Mouse (Mus musculus): ENCODE results near the gene Tmem50b. TPM values are rescaled to one million over a fixed set of nuclear protein-coding genes. Genes with fewer than 3 reads are reported as not detected.
"Not testable (repeated sequence)": the region's sequence is repeated elsewhere in the genome, so short reads cannot be mapped to it uniquely, and the experiment has no call there.

Gene Tmem50b
- polyA plus RNA-seq, 1 experiment from 2014 or later = 60.5 TPM

DNA sequence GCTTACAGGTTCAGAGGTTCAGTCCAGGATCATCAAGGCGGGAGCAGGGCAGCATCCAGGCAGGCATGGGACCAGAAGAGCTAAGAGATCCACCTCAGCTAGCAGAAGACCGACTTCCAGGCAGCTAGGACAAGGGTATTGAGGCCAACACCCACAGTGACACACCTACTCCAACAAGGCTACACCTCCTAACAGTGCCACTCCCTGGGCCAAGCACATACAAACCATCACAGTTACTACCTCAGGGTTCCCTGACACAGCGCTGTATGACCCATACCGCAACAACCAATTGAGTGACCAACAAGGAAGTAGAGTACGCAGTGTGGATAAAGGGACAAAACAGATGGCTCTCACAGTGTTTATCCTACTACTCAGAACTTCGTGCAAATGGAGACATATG, 61.2 kb downstream of the Tmem50b start:
- Histone ChIP-seq H3K4me1 (ENCODE audit: control insufficient read depth, insufficient read depth, low read length) (peaks cover 22% of the 10 kb centered on the region), H3K27ac (ENCODE audit: low read depth, low read length) (no peak overlapping the region)
- 90% methylated on average over 6 of the region's 6 CpGs for WGBS (ENCODE audit: insufficient replicate concordance)

DNA sequence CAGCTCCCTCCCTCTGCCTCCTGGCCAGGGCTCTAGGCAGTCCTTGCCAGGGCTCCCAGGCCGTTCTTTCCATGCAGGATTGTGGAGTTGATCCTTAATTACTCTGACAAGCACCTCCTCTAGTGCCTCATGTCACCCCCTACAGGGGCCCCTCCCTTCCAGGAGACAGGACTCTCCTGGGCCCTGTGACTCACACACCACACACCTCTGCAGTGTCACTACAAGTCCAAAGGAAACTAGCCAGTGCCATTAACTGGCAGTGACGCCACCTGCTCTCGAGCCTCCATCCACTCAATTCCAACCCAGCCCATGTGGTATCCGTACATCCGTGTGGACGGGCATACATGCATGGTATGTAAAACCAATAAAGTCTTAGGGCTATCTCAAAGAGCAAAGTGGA, 62.7 kb downstream of the Tmem50b start:
- H3K4me3 ChIP-seq (ENCODE audit: low read depth, low read length) = no peak overlapping the region
- H3K4me2 ChIP-seq = no peak overlapping the region
- no peak overlapping the region for H3K27ac ChIP-seq (ENCODE audit: low read depth, low read length)
- H3K9me3 ChIP-seq (replicated peaks; ENCODE audit: control insufficient read depth, low read length) = no peaks in the 10 kb centered on the region
- peaks cover 16% of the 10 kb centered on the region for H3K4me1 ChIP-seq (ENCODE audit: control insufficient read depth, insufficient read depth, low read length)
- no peaks in the 10 kb centered on the region for H3K36me3 ChIP-seq (ENCODE audit: control insufficient read depth, insufficient read depth, low read length)
- WGBS (ENCODE audit: insufficient replicate concordance) = 71% methylated on average over 6 of the region's 6 CpGs
- H3K27me3 ChIP-seq (ENCODE audit: control insufficient read depth, insufficient read depth, low read length) = no peaks in the 10 kb centered on the region
- no peak for ATAC-seq (replicated peaks; ENCODE audit: insufficient number of reproducible peaks, low FRiP score, low TSS enrichment)
- no peak overlapping the region for H3K9ac ChIP-seq (ENCODE audit: low read depth, low read length)

More for the DNA sequence above, 61.2 kb downstream of the Tmem50b start:
- Histone ChIP-seq H3K9ac (ENCODE audit: low read depth, low read length) (no peak overlapping the region), H3K4me2 (no peak overlapping the region), H3K9me3 (replicated peaks; ENCODE audit: control insufficient read depth, low read length) (no peaks in the 10 kb centered on the region), H3K27me3 (ENCODE audit: control insufficient read depth, insufficient read depth, low read length) (no peaks in the 10 kb centered on the region), H3K36me3 (ENCODE audit: control insufficient read depth, insufficient read depth, low read length) (no peaks in the 10 kb centered on the region), H3K4me3 (ENCODE audit: low read depth, low read length) (no peak overlapping the region)
- no peak for ATAC-seq (replicated peaks; ENCODE audit: insufficient number of reproducible peaks, low FRiP score, low TSS enrichment)

DNA sequence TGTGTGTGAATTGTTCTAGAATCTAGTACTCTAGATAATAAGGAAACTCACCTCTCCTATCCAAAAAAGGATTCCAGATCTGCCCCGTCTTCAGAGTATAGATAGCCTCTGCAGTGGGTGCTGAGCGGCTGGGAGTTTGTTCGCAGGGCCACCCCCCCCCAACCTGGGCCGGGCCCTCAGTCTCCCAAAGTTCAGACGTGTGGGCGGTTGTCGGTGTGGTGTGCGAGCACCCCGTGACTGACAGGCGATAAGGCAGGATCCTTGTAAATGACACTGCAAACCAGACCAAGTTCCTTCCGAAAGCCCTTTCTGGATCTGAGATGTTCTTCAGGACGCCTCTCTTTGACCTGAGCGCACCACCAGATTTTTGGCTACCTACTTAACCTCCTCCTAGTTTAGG, 63.1 kb downstream of the Tmem50b start:
- 45% methylated on average over 13 of the region's 13 CpGs for WGBS (ENCODE audit: insufficient replicate concordance)
- H3K4me2 ChIP-seq = no peak overlapping the region
- no peaks in the 10 kb centered on the region for H3K36me3 ChIP-seq (ENCODE audit: control insufficient read depth, insufficient read depth, low read length)
- H3K4me3 ChIP-seq (ENCODE audit: low read depth, low read length) = no peak overlapping the region
- H3K27me3 ChIP-seq (ENCODE audit: control insufficient read depth, insufficient read depth, low read length) = no peaks in the 10 kb centered on the region
- peaks cover 16% of the 10 kb centered on the region for H3K4me1 ChIP-seq (ENCODE audit: control insufficient read depth, insufficient read depth, low read length)
- no peaks in the 10 kb centered on the region for H3K9me3 ChIP-seq (replicated peaks; ENCODE audit: control insufficient read depth, low read length)
- no peak overlapping the region for H3K9ac ChIP-seq (ENCODE audit: low read depth, low read length)
- peak; percentile 74; the same call in 1 of the 2 replicates for ATAC-seq (replicated peaks; ENCODE audit: insufficient number of reproducible peaks, low FRiP score, low TSS enrichment)
- no peak overlapping the region for H3K27ac ChIP-seq (ENCODE audit: low read depth, low read length)

GRCm38 (mm10) chr16:91533097-91534001, 64.3 kb downstream of the Tmem50b start:
- Histone ChIP-seq H3K4me1 (ENCODE audit: control insufficient read depth, insufficient read depth, low read length) (peaks cover 12% of the 10 kb centered on the region), H3K9ac (ENCODE audit: low read depth, low read length) (no peak overlapping the region), H3K4me3 (ENCODE audit: low read depth, low read length) (no peak overlapping the region), H3K4me2 (peak overlapping the region; percentile 21), H3K9me3 (replicated peaks; ENCODE audit: control insufficient read depth, low read length) (no peaks in the 10 kb centered on the region), H3K27me3 (ENCODE audit: control insufficient read depth, insufficient read depth, low read length) (no peaks in the 10 kb centered on the region), H3K27ac (ENCODE audit: low read depth, low read length) (no peak overlapping the region), H3K36me3 (ENCODE audit: control insufficient read depth, insufficient read depth, low read length) (no peaks in the 10 kb centered on the region)
- 27% methylated on average over 23 of the region's 23 CpGs for WGBS (ENCODE audit: insufficient replicate concordance)
- no peak for ATAC-seq (replicated peaks; ENCODE audit: insufficient number of reproducible peaks, low FRiP score, low TSS enrichment)

GRCm38 (mm10) chr16:91532429-91532828, 65.2 kb downstream of the Tmem50b start:
- Histone ChIP-seq H3K4me3 (ENCODE audit: low read depth, low read length) (no peak overlapping the region), H3K9me3 (replicated peaks; ENCODE audit: control insufficient read depth, low read length) (no peaks in the 10 kb centered on the region), H3K27me3 (ENCODE audit: control insufficient read depth, insufficient read depth, low read length) (no peaks in the 10 kb centered on the region), H3K9ac (ENCODE audit: low read depth, low read length) (no peak overlapping the region), H3K4me2 (no peak overlapping the region), H3K36me3 (ENCODE audit: control insufficient read depth, insufficient read depth, low read length) (no peaks in the 10 kb centered on the region), H3K27ac (ENCODE audit: low read depth, low read length) (no peak overlapping the region), H3K4me1 (ENCODE audit: control insufficient read depth, insufficient read depth, low read length) (peaks cover 8% of the 10 kb centered on the region)
- ATAC-seq (replicated peaks; ENCODE audit: insufficient number of reproducible peaks, low FRiP score, low TSS enrichment) = no peak
- WGBS (ENCODE audit: insufficient replicate concordance) = 46% methylated on average over 2 of the region's 2 CpGs

- Histone ChIP-seq H3K4me3 (ENCODE audit: low read depth, low read length) (no peak overlapping the region), H3K9me3 (replicated peaks; ENCODE audit: control insufficient read depth, low read length) (no peaks in the 10 kb centered on the region), H3K27me3 (ENCODE audit: control insufficient read depth, insufficient read depth, low read length) (no peaks in the 10 kb centered on the region), H3K4me1 (ENCODE audit: control insufficient read depth, insufficient read depth, low read length) (peaks cover 9% of the 10 kb centered on the region), H3K9ac (ENCODE audit: low read depth, low read length) (no peak overlapping the region), H3K4me2 (no peak overlapping the region), H3K36me3 (ENCODE audit: control insufficient read depth, insufficient read depth, low read length) (no peaks in the 10 kb centered on the region), H3K27ac (ENCODE audit: low read depth, low read length) (no peak overlapping the region)
- no peak for ATAC-seq (replicated peaks; ENCODE audit: insufficient number of reproducible peaks, low FRiP score, low TSS enrichment)
- 70% methylated on average over 6 of the region's 6 CpGs for WGBS (ENCODE audit: insufficient replicate concordance)
These were observed 65.7 kb downstream of the Tmem50b start for GRCm38 (mm10) chr16:91531856-91532255.

- not testable (repeated sequence) for H3K9ac ChIP-seq (ENCODE audit: low read depth, low read length); H3K27me3 ChIP-seq (ENCODE audit: control insufficient read depth, insufficient read depth, low read length); H3K9me3 ChIP-seq (replicated peaks; ENCODE audit: control insufficient read depth, low read length); ATAC-seq (replicated peaks; ENCODE audit: insufficient number of reproducible peaks, low FRiP score, low TSS enrichment); H3K4me1 ChIP-seq (ENCODE audit: control insufficient read depth, insufficient read depth, low read length); H3K4me3 ChIP-seq (ENCODE audit: low read depth, low read length); H3K4me2 ChIP-seq; H3K36me3 ChIP-seq (ENCODE audit: control insufficient read depth, insufficient read depth, low read length); H3K27ac ChIP-seq (ENCODE audit: low read depth, low read length)
- WGBS (ENCODE audit: insufficient replicate concordance) = 80% methylated on average over 4 of the region's 4 CpGs
These were observed 66.8 kb downstream of the Tmem50b start for GRCm38 (mm10) chr16:91530830-91531229.

GRCm38 (mm10) chr16:91528578-91528977, 69.0 kb downstream of the Tmem50b start:
- 84% methylated on average over 9 of the region's 9 CpGs for WGBS (ENCODE audit: insufficient replicate concordance)
- ATAC-seq (replicated peaks; ENCODE audit: insufficient number of reproducible peaks, low FRiP score, low TSS enrichment) = no peak

GRCm38 (mm10) chr16:91527500-91527899, 70.1 kb downstream of the Tmem50b start:
- ATAC-seq (replicated peaks; ENCODE audit: insufficient number of reproducible peaks, low FRiP score, low TSS enrichment) = 0 out of 2 replicates have a peak, but pooled peaks have one; percentile 26
- Histone ChIP-seq H3K4me1 (ENCODE audit: control insufficient read depth, insufficient read depth, low read length) (peaks cover 4% of the 10 kb centered on the region), H3K9me3 (replicated peaks; ENCODE audit: control insufficient read depth, low read length) (no peaks in the 10 kb centered on the region), H3K4me2 (no peak overlapping the region), H3K27ac (ENCODE audit: low read depth, low read length) (no peak overlapping the region), H3K4me3 (ENCODE audit: low read depth, low read length) (no peak overlapping the region), H3K36me3 (ENCODE audit: control insufficient read depth, insufficient read depth, low read length) (no peaks in the 10 kb centered on the region), H3K9ac (ENCODE audit: low read depth, low read length) (no peak overlapping the region), H3K27me3 (ENCODE audit: control insufficient read depth, insufficient read depth, low read length) (no peaks in the 10 kb centered on the region)
- 42% methylated on average over 5 of the region's 5 CpGs for WGBS (ENCODE audit: insufficient replicate concordance)

More at GRCm38 (mm10) chr16:91528578-91528977, 69.0 kb downstream of the Tmem50b start:
- Histone ChIP-seq H3K36me3 (ENCODE audit: control insufficient read depth, insufficient read depth, low read length) (no peaks in the 10 kb centered on the region), H3K4me1 (ENCODE audit: control insufficient read depth, insufficient read depth, low read length) (peaks cover 5% of the 10 kb centered on the region), H3K4me3 (ENCODE audit: low read depth, low read length) (no peak overlapping the region), H3K27me3 (ENCODE audit: control insufficient read depth, insufficient read depth, low read length) (no peaks in the 10 kb centered on the region), H3K9me3 (replicated peaks; ENCODE audit: control insufficient read depth, low read length) (no peaks in the 10 kb centered on the region), H3K9ac (ENCODE audit: low read depth, low read length) (no peak overlapping the region), H3K4me2 (no peak overlapping the region), H3K27ac (ENCODE audit: low read depth, low read length) (no peak overlapping the region)
